Mouse (Mus musculus): ENCODE results near the gene Tnni1.
A peak's percentile ranks its signal among the peaks of the same experiment; 100 is the strongest.

Tnni1 gene

GRCm38 (mm10) chr1:135778780-135779535 is at the start of gene Tnni1:
TSS of gene Tnni1 (plus strand) at chr1:135779434.
- no peak for DNase-seq (ENCODE audit: low spot score)

DNA sequence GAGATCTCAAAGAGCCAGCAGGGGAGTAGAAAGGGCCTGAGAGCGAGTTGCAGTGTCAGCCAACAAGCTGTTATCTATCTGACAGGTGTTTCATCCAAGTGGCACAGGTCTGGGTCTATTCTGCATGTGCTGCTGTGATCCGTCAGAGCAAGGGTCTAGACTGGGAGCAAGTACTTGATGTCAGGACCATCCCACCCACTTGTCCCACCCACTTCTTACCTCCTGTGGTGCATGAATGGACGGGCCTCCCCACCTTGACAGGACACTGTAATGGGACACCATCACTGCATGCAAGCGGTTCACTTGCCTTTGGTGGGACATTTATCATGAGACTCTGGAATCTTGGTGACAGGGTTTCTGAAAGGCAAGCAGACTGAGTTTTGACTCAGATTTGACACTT is 49.4 kb upstream of the Tnni1 start:
- DNase-seq (ENCODE audit: low spot score), result no peak

- DNase-seq (ENCODE audit: low spot score), result no peak
Observed at GRCm38 (mm10) chr1:135730296-135730695, 48.9 kb upstream of the Tnni1 start.

DNA sequence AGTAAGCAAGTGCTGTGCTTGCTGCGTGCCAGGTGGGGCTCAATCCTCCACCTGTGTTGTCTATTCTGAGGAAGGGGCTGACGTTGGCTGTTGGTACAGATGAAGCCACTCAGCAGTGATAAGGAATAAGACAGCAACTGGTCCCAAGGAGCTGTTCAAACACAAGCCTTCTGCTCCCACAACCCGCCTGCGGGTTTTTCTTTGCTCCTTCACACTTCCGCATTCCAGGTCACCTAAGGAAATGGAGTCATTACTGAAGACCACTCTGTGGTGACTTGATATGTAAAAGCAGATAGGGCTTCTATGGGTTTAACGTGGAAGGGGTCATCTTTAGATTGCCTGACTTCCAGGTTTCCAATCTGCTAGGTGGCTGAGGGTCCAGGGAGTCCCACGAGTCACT is 47.8 kb upstream of the Tnni1 start:
- DNase-seq (ENCODE audit: low spot score), result no peak

DNA sequence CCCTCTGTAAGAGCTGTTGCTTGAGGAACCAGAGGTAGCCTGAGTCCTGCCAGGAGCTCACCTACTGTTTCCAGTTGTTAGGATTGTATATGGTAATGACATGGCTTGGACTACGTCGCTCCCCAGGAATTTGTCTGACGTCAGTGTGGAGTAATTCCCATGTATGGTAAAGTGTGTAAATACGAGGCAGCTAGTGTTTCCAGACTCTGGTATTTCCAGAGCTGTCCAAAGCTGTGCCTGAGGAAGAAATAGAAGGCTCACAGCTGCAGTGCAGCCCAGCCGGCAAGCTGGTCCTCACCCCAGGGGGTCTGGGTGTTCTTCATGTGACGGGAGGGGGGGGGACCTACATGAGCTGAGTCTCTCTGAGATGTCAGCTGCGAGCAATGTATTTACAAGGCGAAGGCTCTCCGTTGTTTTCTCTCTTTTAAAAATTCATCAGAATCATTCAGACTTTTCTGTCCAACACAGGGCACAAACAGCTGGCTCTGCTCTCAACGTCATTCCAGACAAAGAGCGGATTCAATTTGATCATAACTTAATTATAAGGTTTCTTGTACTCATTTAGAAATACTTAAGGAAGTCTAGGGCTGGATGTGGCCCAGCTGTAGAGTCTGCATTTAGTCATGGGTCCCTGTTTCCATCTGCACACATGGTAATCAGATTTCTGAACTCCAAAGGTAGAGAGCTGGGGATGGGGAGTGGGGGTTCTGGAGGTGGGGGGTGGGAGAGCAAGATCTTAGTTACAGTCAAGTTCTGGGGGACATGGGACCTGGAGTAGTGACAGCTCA is 47.1 kb upstream of the Tnni1 start:
- DNase-seq (ENCODE audit: low spot score), result no peak

GRCm38 (mm10) chr1:135734225-135734937 is 44.9 kb upstream of the Tnni1 start:
- DNase-seq (ENCODE audit: low spot score), result peak; percentile 33

DNA sequence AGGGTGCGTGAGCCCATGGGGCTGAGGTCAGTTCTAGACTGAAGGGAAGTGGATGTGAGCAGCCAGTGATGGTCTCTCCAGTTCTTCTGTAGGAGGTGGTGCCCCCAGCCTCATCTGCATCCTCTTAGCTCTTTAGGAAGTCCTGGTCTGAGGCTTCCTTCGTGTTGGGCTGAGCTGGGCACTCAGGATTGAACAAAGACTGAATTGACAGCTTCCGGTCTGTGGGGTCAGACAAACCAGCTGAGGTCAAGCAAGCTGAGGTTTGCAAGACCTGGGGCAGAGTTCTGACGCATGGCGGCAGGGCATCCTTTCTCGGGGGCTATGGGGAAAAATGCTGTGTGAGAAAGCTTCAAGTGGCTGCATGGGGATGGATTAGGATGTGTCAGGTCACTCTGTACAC is 43.8 kb upstream of the Tnni1 start:
- no peak for DNase-seq (ENCODE audit: low spot score)

DNA sequence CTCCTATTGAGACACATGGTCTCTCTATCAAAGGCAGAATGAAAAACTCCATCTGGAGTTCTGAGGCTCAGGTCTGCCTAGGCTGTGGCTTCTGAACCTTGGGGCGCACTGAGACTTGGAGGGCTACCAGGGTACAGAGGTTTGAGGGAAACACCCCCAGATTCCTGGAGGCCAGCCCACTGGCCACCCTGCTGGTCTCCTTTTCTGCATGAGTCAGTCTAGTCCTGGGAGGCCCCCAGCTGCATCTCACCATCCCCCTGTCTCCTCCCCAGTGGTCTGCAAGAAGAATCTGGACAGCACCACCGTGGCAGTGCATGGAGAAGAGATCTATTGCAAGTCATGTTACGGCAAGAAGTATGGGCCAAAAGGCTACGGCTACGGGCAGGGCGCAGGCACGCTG is 34.2 kb upstream of the Tnni1 start:
- no peak for DNase-seq (ENCODE audit: low spot score)

DNA sequence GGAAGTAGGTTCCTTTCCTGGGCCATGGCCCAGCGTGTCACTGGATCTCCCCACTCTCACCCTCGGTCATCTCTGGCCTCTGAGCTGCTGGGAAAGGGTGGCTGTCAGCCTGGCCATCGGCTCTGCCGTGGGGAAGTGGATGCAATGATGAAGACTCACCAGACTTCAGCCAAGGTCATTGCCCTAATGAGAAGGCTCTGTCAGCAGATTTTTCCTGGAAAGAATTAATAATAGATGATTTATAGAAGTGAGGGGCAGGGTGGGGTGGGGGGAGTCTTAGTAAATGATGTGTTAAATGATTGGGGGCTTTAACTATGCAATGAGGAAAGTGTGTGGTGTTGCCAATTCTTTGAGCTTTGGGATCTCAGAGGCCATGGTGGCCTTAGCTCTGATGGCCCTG is 33.0 kb upstream of the Tnni1 start:
- no peak for DNase-seq (ENCODE audit: low spot score)

DNA sequence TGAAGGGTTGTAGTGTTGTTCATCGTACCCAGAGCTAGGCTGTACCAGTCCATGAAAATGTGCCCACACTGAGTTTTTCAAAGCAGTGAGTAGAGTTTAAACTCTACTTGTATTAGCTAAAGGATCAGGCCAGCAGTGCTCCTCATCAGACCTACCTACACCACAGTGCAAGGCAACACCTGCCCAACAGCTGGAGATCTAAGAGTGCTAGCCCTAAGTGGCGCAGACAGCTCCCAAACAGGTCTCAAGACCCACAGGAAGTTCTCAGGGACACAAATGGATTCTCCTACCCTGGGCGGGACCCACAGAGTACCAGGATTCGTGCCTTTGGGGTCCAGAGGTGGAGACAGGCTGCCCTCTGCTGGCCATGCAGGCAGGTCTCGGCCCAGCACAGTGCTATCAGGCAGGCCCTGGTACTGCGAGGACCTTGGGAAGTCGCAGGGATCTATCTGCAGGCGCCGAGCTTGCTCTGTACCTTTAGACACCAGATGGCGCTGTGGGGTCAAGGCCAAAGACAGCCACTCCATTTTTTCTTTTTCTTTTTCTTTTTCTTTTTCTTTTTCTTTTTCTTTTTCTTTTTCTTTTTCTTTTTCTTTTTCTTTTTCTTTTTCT is 26.4 kb upstream of the Tnni1 start:
- DNase-seq (ENCODE audit: low spot score), result peak; percentile 93

DNA sequence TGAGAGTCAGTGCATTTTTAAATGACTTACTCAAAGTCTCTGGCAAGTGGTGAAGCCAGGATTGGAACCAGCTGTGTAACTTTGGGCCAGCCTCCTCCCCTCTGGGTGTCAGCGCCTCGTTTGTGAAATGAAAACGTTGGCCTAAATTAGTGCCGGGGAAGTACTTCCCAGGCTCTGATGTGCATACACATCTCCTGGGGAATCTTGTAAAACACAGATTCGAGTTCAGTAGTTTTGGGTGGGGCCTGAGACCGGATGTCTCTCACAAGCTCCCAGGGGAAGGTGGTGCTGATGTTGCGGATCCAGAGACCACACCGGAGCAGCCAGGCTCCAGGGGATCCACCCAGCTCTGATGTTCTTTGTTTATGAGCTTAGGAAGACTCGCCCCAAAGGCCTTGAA is 23.9 kb upstream of the Tnni1 start:
- no peak for DNase-seq (ENCODE audit: low spot score)

DNA sequence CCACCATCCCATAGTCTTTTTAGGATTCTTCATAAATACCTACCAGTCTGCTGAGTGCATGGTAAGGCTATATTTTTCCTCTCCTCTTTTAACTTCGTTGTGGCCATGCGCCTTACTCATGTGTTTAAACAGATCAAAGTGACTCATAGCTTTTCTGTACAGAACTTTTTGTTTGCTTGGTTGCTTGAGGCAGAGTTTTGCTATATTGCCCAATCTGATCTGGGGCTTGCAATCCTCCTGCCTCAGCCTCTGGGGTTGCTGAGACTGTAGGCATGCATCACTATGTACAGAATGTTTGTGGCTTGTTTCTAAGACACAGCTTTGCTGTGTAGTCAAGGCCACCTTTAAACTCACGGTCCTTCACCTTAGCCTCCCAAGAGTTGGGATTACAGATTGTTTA is 23.3 kb upstream of the Tnni1 start:
- DNase-seq (ENCODE audit: low spot score), result no peak

DNA sequence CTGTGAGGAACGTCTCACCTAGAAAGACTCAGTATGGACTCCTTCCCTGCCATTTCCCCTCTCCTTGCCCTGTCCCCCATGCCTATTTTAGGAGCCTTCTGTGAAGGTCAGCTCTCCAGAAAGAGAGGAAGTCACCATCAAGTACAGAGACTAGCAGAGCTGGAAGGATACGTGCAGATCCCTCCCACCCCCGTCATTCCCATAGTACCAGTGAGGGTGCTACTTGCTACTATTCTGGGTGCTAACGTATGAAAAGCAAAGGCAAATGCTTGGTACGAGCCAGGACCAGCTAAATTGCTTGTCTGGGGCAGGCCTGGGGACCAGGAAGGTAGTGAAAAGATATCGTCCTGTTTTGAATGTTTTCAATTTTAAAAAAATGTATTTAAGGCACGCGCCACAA is 21.9 kb upstream of the Tnni1 start:
- DNase-seq (ENCODE audit: low spot score), result no peak

DNA sequence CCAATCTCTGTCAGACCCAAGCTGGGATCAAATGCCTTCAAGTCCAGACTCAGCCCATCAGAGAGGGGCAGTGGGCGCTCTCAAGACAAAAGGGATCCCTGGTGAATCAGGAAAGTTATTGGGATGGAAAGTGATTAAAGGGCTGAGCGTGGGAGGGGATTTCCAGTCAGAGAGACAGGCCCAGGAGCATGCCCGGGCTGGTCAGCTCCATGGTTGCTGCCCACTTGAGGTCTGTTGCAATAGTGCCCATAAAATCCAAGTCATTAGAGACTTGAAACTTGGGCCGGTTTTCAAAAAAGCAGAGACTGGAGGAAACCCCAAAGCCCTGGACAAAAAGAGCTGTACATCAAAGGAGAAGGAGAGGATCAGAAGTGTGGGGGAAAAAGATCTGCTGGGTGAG is 19.5 kb upstream of the Tnni1 start:
- no peak for DNase-seq (ENCODE audit: low spot score)

GRCm38 (mm10) chr1:135760216-135760615 is 19.0 kb upstream of the Tnni1 start:
- no peak for DNase-seq (ENCODE audit: low spot score)

DNA sequence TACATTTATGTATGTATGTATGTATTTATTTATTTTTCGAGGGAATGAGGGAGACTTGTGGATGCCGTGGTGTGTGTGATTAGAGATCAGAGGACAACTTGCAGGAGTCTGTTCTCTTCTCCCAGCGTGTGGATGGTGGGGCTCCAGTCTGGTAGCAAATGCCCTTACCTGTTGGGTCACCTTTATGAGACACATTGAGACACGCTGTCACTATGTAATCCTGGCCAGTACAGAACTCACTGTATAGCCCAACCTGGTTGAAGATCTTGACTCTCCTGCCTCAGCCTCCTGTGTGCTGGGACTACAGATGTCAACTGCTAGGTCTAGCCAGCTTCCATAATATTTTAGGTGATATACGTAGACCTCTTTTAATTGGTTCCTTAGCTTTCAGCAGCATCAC is 17.5 kb upstream of the Tnni1 start:
- no peak for DNase-seq (ENCODE audit: low spot score)

- DNase-seq (ENCODE audit: low spot score), result no peak
Observed at GRCm38 (mm10) chr1:135763503-135764205, 15.6 kb upstream of the Tnni1 start.

- no peak for DNase-seq (ENCODE audit: low spot score)
Observed at GRCm38 (mm10) chr1:135764206-135764528, 15.1 kb upstream of the Tnni1 start.

GRCm38 (mm10) chr1:135765645-135766591 is 13.3 kb upstream of the Tnni1 start, which contains the start of gene Phlda3:
TSS of gene Phlda3 (plus strand) at chr1:135766119.
- peak; percentile 83 for DNase-seq (ENCODE audit: low spot score)

GRCm38 (mm10) chr1:135766592-135767306 is 12.5 kb upstream of the Tnni1 start:
- no peak for DNase-seq (ENCODE audit: low spot score)
